21 mouse cellular contexts compared by ENCODE assay signal in the genomic region with DNA sequence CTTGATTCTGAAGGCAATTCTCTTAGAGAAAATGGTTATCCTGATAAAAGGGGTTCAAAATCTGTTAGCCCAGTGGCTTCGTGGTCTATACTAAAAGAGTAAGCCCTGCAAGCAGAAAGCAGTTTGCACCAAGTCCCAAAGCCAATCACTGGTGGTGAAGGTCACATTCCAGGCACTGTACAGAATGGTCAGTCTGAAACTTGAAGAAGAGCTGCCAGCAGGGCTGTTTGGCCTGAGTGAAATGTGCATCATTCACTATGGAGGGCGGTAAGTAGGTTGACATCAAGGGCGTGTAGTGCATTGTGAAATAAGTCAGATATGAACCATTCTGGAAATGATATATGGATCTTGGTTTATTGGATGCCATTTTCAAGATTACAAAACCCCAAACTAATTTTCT.
DNase-seq lines count a peak whose midpoint lies in the region; ATAC-seq lines count a peak whose summit lies in the region.
"Had no signal": no experiment of that assay in that cellular context is flagged by ENCODE, and none has a peak within 500 bp of the region (broad histone marks: within the 10 kb centered on the region; RNA-seq: fewer than 3 reads in every experiment).

No protein-coding gene starts in this region.

- no peaks in the 10 kb centered on the region for H3K36me3 ChIP-seq in kidney, embryonic 14.5 days (ENCODE audit: control insufficient read depth, insufficient read depth, low read length)
- no peaks in the 10 kb centered on the region for H3K36me3 ChIP-seq in midbrain, embryonic 14.5 days (ENCODE audit: control insufficient read depth, insufficient read depth, low read length)
- H3K36me3 ChIP-seq: embryonic facial prominence, embryonic 10.5 days; embryonic facial prominence, embryonic 12.5 days; forebrain, embryonic 15.5 days; G1E had no signal

- ATAC-seq in kidney, embryonic 14.5 days (ENCODE audit: low FRiP score, low TSS enrichment) = no peak
- ATAC-seq in midbrain, embryonic 14.5 days (ENCODE audit: low FRiP score, low TSS enrichment) = no peak
- ATAC-seq: CD4-positive, CD25-positive, alpha-beta regulatory T cell, adult 4 months; forebrain, embryonic 13.5 days; forebrain, embryonic 15.5 days; forebrain, postnatal 0 days had no signal

- H3K4me3 ChIP-seq in kidney, embryonic 14.5 days (ENCODE audit: low read length) = no peak overlapping the region
- H3K4me3 ChIP-seq in midbrain, embryonic 14.5 days (replicated peaks; ENCODE audit: low read depth, low read length) = no peak overlapping the region
- H3K4me3 ChIP-seq: embryonic facial prominence, embryonic 10.5 days; embryonic facial prominence, embryonic 12.5 days; forebrain, embryonic 13.5 days; forebrain, embryonic 15.5 days had no signal

- no peak overlapping the region for H3K4me2 ChIP-seq in kidney, embryonic 14.5 days (replicated peaks; ENCODE audit: low read depth, low read length)
- no peak overlapping the region for H3K4me2 ChIP-seq in midbrain, embryonic 14.5 days (ENCODE audit: low read length)
- H3K4me2 ChIP-seq: embryonic facial prominence, embryonic 12.5 days; forebrain, embryonic 13.5 days; forebrain, embryonic 15.5 days had no signal

- 92% methylated on average over 3 of the region's 3 CpGs for WGBS in kidney, embryonic 14.5 days
- 90% methylated on average over 3 of the region's 3 CpGs for WGBS in midbrain, embryonic 14.5 days

- H3K4me1 ChIP-seq in kidney, embryonic 14.5 days (ENCODE audit: control insufficient read depth, insufficient read depth, low read length) = no peaks in the 10 kb centered on the region
- no peaks in the 10 kb centered on the region for H3K4me1 ChIP-seq in midbrain, embryonic 14.5 days (ENCODE audit: control insufficient read depth, insufficient read depth, low read length)
- H3K4me1 ChIP-seq: embryonic facial prominence, embryonic 10.5 days; embryonic facial prominence, embryonic 12.5 days; forebrain, embryonic 13.5 days; forebrain, embryonic 15.5 days had no signal

- H3K27me3 ChIP-seq in kidney, embryonic 14.5 days (ENCODE audit: control insufficient read depth, insufficient read depth, low read length) = no peaks in the 10 kb centered on the region
- H3K27me3 ChIP-seq in midbrain, embryonic 14.5 days (ENCODE audit: control insufficient read depth, insufficient read depth, low read length) = no peaks in the 10 kb centered on the region
- H3K27me3 ChIP-seq: CH12.LX; embryonic facial prominence, embryonic 12.5 days; forebrain, embryonic 13.5 days; forebrain, embryonic 15.5 days had no signal

- peak; percentile 34 to 77 for DNase-seq in adrenal gland, adult (ENCODE audit: inconsistent age in 2 of 2, low spot score in 1 of 2)
- no peak for DNase-seq in adrenal gland, adult 18-20 months (ENCODE audit: low spot score in 2 of 2)
- peak; percentile 56 for DNase-seq in adrenal gland, adult 8-10 months
- DNase-seq in adrenal gland, postnatal 25 days = no peak
- peak; percentile 24 for DNase-seq in adrenal gland, postnatal 14 days
- DNase-seq in midbrain, embryonic 14.5 days = no peak
- DNase-seq: B cell, adult 2 months; cerebellum, adult 11-12 months; cerebellum, adult 2 months; cerebellum, adult 9-10 months; cerebellum, postnatal 10 days; cerebellum, postnatal 25 days; forebrain, postnatal 0 days had no signal

- H3K9me3 ChIP-seq in kidney, embryonic 14.5 days (ENCODE audit: control insufficient read depth, low read length) = no peaks in the 10 kb centered on the region
- H3K9me3 ChIP-seq in midbrain, embryonic 14.5 days (ENCODE audit: control insufficient read depth, low read length) = no peaks in the 10 kb centered on the region
- H3K9me3 ChIP-seq: embryonic facial prominence, embryonic 10.5 days; forebrain, embryonic 13.5 days; forebrain, embryonic 15.5 days; G1E had no signal

- H3K27ac ChIP-seq in kidney, embryonic 14.5 days (ENCODE audit: low read depth, low read length) = no peak overlapping the region
- H3K27ac ChIP-seq in midbrain, embryonic 14.5 days (replicated peaks; ENCODE audit: low read depth, low read length) = no peak overlapping the region
- H3K27ac ChIP-seq: embryonic facial prominence, embryonic 10.5 days; embryonic facial prominence, embryonic 12.5 days; forebrain, embryonic 13.5 days; forebrain, embryonic 15.5 days had no signal

- no peak overlapping the region for H3K9ac ChIP-seq in kidney, embryonic 14.5 days (ENCODE audit: low read depth, low read length)
- H3K9ac ChIP-seq in midbrain, embryonic 14.5 days (replicated peaks; ENCODE audit: low read length) = no peak overlapping the region
- H3K9ac ChIP-seq: embryonic facial prominence, embryonic 12.5 days; forebrain, embryonic 13.5 days; forebrain, embryonic 15.5 days; forebrain, postnatal 0 days had no signal

Comparison
In these comparisons a context has a peak if more than half of its experiments do, and no peak if none do; other contexts are left out.
1. DNase-seq: peak in adrenal gland, adult (2 of 2), adrenal gland, adult 8-10 months (single experiment) and adrenal gland, postnatal 14 days (single experiment); none in adrenal gland, adult 18-20 months (0 of 2), adrenal gland, postnatal 25 days (single experiment) and midbrain, embryonic 14.5 days (single experiment).